Mouse (Mus musculus) hindbrain, embryonic 16.5 days (tissue): ENCODE measurements at regions not wholly inside any gene's neighbourhood (a gene's known extent, or its start where the extent isn't known, plus 50 kb on each side); places are given as distances from the start of the nearest gene placed in this dataset.

Experiments used
- ATAC-seq: fragments of 200-750 bp; cut with Nextera tagmentation; 2 replicates; pipeline ENCODE4 v1.8.0; 2017; ENCODE audit warnings: moderate TSS enrichment, moderate library complexity
- H3K27ac ChIP-seq: fragments of 300-500 bp; sonication (generic); 2 replicates; pipeline ENCODE4 v1.5.1; 2014; ENCODE audit warnings: low read depth, mild to moderate bottlenecking, control low read depth, low read length, moderate library complexity
- H3K27me3 ChIP-seq: fragments of 300-500 bp; sonication (generic); replicated peaks from 2 replicates; pipeline ENCODE4 v1.6.1; 2014; ENCODE audit warnings: low read length; ENCODE audit not compliant: control insufficient read depth, insufficient read depth
- H3K36me3 ChIP-seq: fragments of 300-500 bp; sonication (generic); 2 replicates; pipeline ENCODE4 v1.6.1; 2014; ENCODE audit warnings: mild to moderate bottlenecking, low read length, moderate library complexity, mixed read lengths; ENCODE audit not compliant: control insufficient read depth, insufficient read depth
- H3K4me1 ChIP-seq: fragments of 300-500 bp; sonication (generic); 2 replicates; pipeline ENCODE4 v1.6.1; 2014; ENCODE audit warnings: low read depth, low read length; ENCODE audit not compliant: control insufficient read depth, insufficient read depth
- H3K4me2 ChIP-seq: fragments of 300-500 bp; sonication (generic); 2 replicates; pipeline ENCODE4 v1.6.1; 2014; ENCODE audit warnings: mild to moderate bottlenecking, low read length, control low read depth, moderate library complexity
- H3K4me3 ChIP-seq: fragments of 300-500 bp; sonication (generic); 2 replicates; pipeline ENCODE4 v1.5.1; 2014; ENCODE audit warnings: mild to moderate bottlenecking, low read length, control low read depth, moderate library complexity
- H3K9ac ChIP-seq: fragments of 300-500 bp; sonication (generic); 2 replicates; pipeline ENCODE4 v1.6.1; 2014; ENCODE audit warnings: low read depth, mild to moderate bottlenecking, control low read depth, low read length, moderate library complexity
- H3K9me3 ChIP-seq: fragments of 300-500 bp; sonication (generic); 2 replicates; pipeline ENCODE4 v1.6.1; 2014; ENCODE audit warnings: mild to moderate bottlenecking, low read length, moderate library complexity; ENCODE audit not compliant: control insufficient read depth
- WGBS: fragments of 180-500 bp; shearing (Covaris S2); extraction: QIAGEN DNeasy Blood & Tissue Kit; methylation state at CpG from one replicate; pipeline ENCODE4 v1.1.7; 2014; 5-methylcytosine and 5-hydroxymethylcytosine counted together

- WGBS: 50% methylated on average over 2 of the region's 2 CpGs
- ATAC-seq: no peak
- Histone ChIP-seq H3K4me3 (no peak overlapping the region), H3K36me3 (no peaks in the 10 kb centered on the region), H3K4me2 (no peak overlapping the region), H3K9ac (no peak overlapping the region), H3K27me3 (no peaks in the 10 kb centered on the region), H3K9me3 (no peaks in the 10 kb centered on the region), H3K4me1 (no peaks in the 10 kb centered on the region), H3K27ac (no peak overlapping the region)
Observed at GRCm38 (mm10) chr17:79282771-79283170, 72.1 kb downstream of the Cdc42ep3 start.

- H3K4me1 ChIP-seq: no peaks in the 10 kb centered on the region
- no peak overlapping the region for H3K4me3 ChIP-seq
- ATAC-seq: no peak
- H3K9me3 ChIP-seq: no peaks in the 10 kb centered on the region
- H3K4me2 ChIP-seq: no peak overlapping the region
- H3K27ac ChIP-seq: no peak overlapping the region
- H3K9ac ChIP-seq: no peak overlapping the region
- H3K27me3 ChIP-seq: no peaks in the 10 kb centered on the region
- 77% methylated on average over 8 of the region's 8 CpGs for WGBS
- H3K36me3 ChIP-seq: no peaks in the 10 kb centered on the region
Observed at GRCm38 (mm10) chr17:79273551-79273950, 81.3 kb downstream of the Cdc42ep3 start.

GRCm38 (mm10) chr17:79259691-79260090 lies 95.2 kb downstream of the Cdc42ep3 start:
- ATAC-seq: no peak
- H3K4me2 ChIP-seq: no peak overlapping the region
- no peaks in the 10 kb centered on the region for H3K36me3 ChIP-seq
- H3K27ac ChIP-seq: no peak overlapping the region
- no peak overlapping the region for H3K4me3 ChIP-seq
- no peaks in the 10 kb centered on the region for H3K27me3 ChIP-seq
- no peaks in the 10 kb centered on the region for H3K9me3 ChIP-seq
- no peak overlapping the region for H3K9ac ChIP-seq
- WGBS: 48% methylated on average over 5 of the region's 5 CpGs
- no peaks in the 10 kb centered on the region for H3K4me1 ChIP-seq

- WGBS: 61% methylated on average over 9 of the region's 9 CpGs
- H3K4me2 ChIP-seq: no peak overlapping the region
- no peak overlapping the region for H3K27ac ChIP-seq
- no peak overlapping the region for H3K9ac ChIP-seq
- no peak for ATAC-seq
- H3K9me3 ChIP-seq: no peaks in the 10 kb centered on the region
- no peaks in the 10 kb centered on the region for H3K4me1 ChIP-seq
- no peaks in the 10 kb centered on the region for H3K27me3 ChIP-seq
- no peak overlapping the region for H3K4me3 ChIP-seq
- H3K36me3 ChIP-seq: no peaks in the 10 kb centered on the region
Observed at GRCm38 (mm10) chr17:79246962-79247902, 107.7 kb downstream of the Cdc42ep3 start.

- WGBS: 80% methylated on average over 11 of the region's 11 CpGs
- no peaks in the 10 kb centered on the region for H3K36me3 ChIP-seq
- no peak overlapping the region for H3K4me2 ChIP-seq
- no peak overlapping the region for H3K9ac ChIP-seq
- H3K9me3 ChIP-seq: no peaks in the 10 kb centered on the region
- H3K27me3 ChIP-seq: no peaks in the 10 kb centered on the region
- no peak overlapping the region for H3K27ac ChIP-seq
- H3K4me3 ChIP-seq: no peak overlapping the region
- no peaks in the 10 kb centered on the region for H3K4me1 ChIP-seq
- ATAC-seq: no peak
Observed at GRCm38 (mm10) chr17:79244121-79244520, 110.8 kb downstream of the Cdc42ep3 start.

- Histone ChIP-seq H3K4me2 (no peak overlapping the region), H3K9ac (no peak overlapping the region), H3K4me1 (no peaks in the 10 kb centered on the region), H3K27ac (no peak overlapping the region), H3K4me3 (no peak overlapping the region), H3K27me3 (no peaks in the 10 kb centered on the region), H3K36me3 (no peaks in the 10 kb centered on the region), H3K9me3 (no peaks in the 10 kb centered on the region)
- no peak for ATAC-seq
- 92% methylated on average over 2 of the region's 2 CpGs for WGBS
Observed at GRCm38 (mm10) chr17:79243426-79243825, 111.5 kb downstream of the Cdc42ep3 start.

GRCm38 (mm10) chr17:79241489-79241888 lies 113.4 kb downstream of the Cdc42ep3 start:
- WGBS: 93% methylated on average over 3 of the region's 3 CpGs
- no peak for ATAC-seq

GRCm38 (mm10) chr17:79236244-79236781 lies 118.6 kb downstream of the Cdc42ep3 start:
- Histone ChIP-seq H3K27ac (no peak overlapping the region), H3K9ac (no peak overlapping the region), H3K27me3 (no peaks in the 10 kb centered on the region), H3K9me3 (no peaks in the 10 kb centered on the region), H3K36me3 (no peaks in the 10 kb centered on the region), H3K4me1 (no peaks in the 10 kb centered on the region), H3K4me2 (no peak overlapping the region), H3K4me3 (no peak overlapping the region)
- ATAC-seq: no peak
- WGBS: 79% methylated on average over 3 of the region's 3 CpGs

More at GRCm38 (mm10) chr17:79241489-79241888, 113.4 kb downstream of the Cdc42ep3 start:
- Histone ChIP-seq H3K9ac (no peak overlapping the region), H3K4me3 (no peak overlapping the region), H3K27ac (no peak overlapping the region), H3K4me2 (no peak overlapping the region), H3K36me3 (no peaks in the 10 kb centered on the region), H3K27me3 (no peaks in the 10 kb centered on the region), H3K9me3 (no peaks in the 10 kb centered on the region), H3K4me1 (no peaks in the 10 kb centered on the region)

GRCm38 (mm10) chr17:79230653-79231489 lies 124.0 kb downstream of the Cdc42ep3 start:
- H3K4me3 ChIP-seq: no peak overlapping the region
- no peaks in the 10 kb centered on the region for H3K36me3 ChIP-seq
- H3K27me3 ChIP-seq: no peaks in the 10 kb centered on the region
- H3K27ac ChIP-seq: no peak overlapping the region
- H3K9ac ChIP-seq: no peak overlapping the region
- H3K4me1 ChIP-seq: no peaks in the 10 kb centered on the region
- peak overlapping the region; percentile 46 for H3K4me2 ChIP-seq
- 45% methylated on average over 25 of the region's 25 CpGs for WGBS
- no peaks in the 10 kb centered on the region for H3K9me3 ChIP-seq
- ATAC-seq: peak; percentile 90
